Mouse (Mus musculus) frontal cortex, adult 2 months (tissue): ENCODE data around the gene Cd300ld2. TPM values are rescaled to one million over a fixed set of nuclear protein-coding genes. Genes with fewer than 3 reads are reported as not detected.

Experiments used
- polyA plus RNA-seq: library from polyadenylated mRNA; depleted of rRNA; stranded (reverse); fragments of >200 nt; gene quantifications from 2 replicates; pipeline ENCODE4 v1.2.3, GENCODE M21; 2012; rRNA removed

Gene Cd300ld2
- polyA plus RNA-seq, 1 experiment, result 0.30 TPM

Other genes with a start within 250 kb of the Cd300ld2 start
- 55.1 and 55.7 TPM in 2 replicates for gene Btbd17, start 220.2 kb downstream of the Cd300ld2 start, polyA plus RNA-seq
- gene Gpr142, start 217.3 kb downstream of the Cd300ld2 start, polyA plus RNA-seq, result 0.08 TPM in 1 of 2 replicates, not detected in the other
- gene Gprc5c, start 165.0 kb downstream of the Cd300ld2 start, polyA plus RNA-seq, result 3.5 and 4.7 TPM in 2 replicates
- gene Cd300a, start 126.2 kb downstream of the Cd300ld2 start, polyA plus RNA-seq, result 0.54 and 0.57 TPM in 2 replicates
- gene Cd300lb, start 81.8 kb downstream of the Cd300ld2 start, polyA plus RNA-seq, result 0.22 and 0.59 TPM in 2 replicates
- gene Cd300c, start 47.0 kb downstream of the Cd300ld2 start, polyA plus RNA-seq, result not detected in 2 replicates
- gene Cd300ld, start 26.3 kb downstream of the Cd300ld2 start, polyA plus RNA-seq, result 0.08 and 0.16 TPM in 2 replicates
- 5.3 and 7.1 TPM in 2 replicates for gene Cd300c2, start 14.3 kb downstream of the Cd300ld2 start, polyA plus RNA-seq
- 0.30 and 0.55 TPM in 2 replicates for gene Cd300ld4, start 10.8 kb upstream of the Cd300ld2 start, polyA plus RNA-seq
- gene Cd300ld5, start 21.6 kb upstream of the Cd300ld2 start, polyA plus RNA-seq, result 0.86 TPM in 1 of 2 replicates, not detected in the other
- gene Cd300ld3, start 32.2 kb upstream of the Cd300ld2 start, polyA plus RNA-seq, result 0.68 and 0.86 TPM in 2 replicates
- 0.06 and 0.22 TPM in 2 replicates for gene Cd300e, start 46.0 kb upstream of the Cd300ld2 start, polyA plus RNA-seq
- gene Rab37, start 75.2 kb upstream of the Cd300ld2 start, polyA plus RNA-seq, result 22.7 and 25.3 TPM in 2 replicates
- gene Cd300lf, start 117.8 kb upstream of the Cd300ld2 start, polyA plus RNA-seq, result 0.12 and 0.29 TPM in 2 replicates
- 85.4 and 93.7 TPM in 2 replicates for gene Slc9a3r1, start 147.1 kb upstream of the Cd300ld2 start, polyA plus RNA-seq
- gene Tmem104, start 171.3 kb upstream of the Cd300ld2 start, polyA plus RNA-seq, result 10.2 and 10.4 TPM in 2 replicates
- 36.2 and 36.9 TPM in 2 replicates for gene Nat9, start 171.7 kb upstream of the Cd300ld2 start, polyA plus RNA-seq